Mouse (Mus musculus) frontal cortex, postnatal 10 days (tissue): ENCODE measurements around the gene Il20rb.

Source experiments
- DNase-seq, 2 experiments: peaks; one replicate each; pipeline ENCODE4 v3.0.0; 2022; ENCODE audit warnings: low spot score in 2 of 2, mixed read lengths in 1 of 2

Gene Il20rb

DNA sequence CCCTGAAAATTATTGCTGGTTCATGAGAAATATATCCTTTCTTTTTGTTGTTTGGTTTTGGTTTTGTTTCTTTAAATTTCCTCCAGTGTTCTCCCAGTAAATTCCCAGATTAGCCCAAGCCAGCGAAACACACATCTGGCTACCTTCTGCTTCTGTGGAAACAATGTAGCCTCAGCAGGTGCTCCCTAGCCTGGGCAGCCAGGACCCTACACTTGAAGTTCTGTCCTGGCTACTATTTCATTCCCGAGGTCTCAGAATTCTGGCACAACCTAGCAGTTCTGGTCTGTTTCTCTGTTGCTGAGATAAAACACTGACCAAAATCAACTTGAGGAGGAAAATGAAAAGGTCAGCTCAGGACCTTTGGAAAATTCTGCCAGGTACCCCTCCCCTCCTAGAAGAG is 55.2 kb downstream of the Il20rb start:
- DNase-seq, result no peak

DNA sequence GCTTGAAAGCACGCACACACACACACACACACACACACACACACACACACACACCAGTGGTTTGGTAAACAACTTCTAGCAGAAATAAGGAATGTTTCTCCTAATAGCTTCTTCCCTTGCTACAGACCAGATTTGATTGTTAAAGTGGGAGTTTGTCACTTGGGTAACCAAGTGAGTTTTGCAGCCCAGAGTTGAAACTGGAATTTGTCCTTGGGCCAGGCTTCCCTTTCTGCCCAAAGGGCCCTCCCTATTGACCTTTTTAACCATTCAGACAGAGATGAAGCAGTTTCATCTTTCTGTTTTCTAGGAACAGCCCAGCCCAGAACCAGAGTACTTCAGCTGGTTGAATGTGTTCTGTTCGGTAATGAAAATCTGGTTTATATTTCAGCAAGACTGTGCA is 55.7 kb downstream of the Il20rb start:
- no peak for DNase-seq

DNA sequence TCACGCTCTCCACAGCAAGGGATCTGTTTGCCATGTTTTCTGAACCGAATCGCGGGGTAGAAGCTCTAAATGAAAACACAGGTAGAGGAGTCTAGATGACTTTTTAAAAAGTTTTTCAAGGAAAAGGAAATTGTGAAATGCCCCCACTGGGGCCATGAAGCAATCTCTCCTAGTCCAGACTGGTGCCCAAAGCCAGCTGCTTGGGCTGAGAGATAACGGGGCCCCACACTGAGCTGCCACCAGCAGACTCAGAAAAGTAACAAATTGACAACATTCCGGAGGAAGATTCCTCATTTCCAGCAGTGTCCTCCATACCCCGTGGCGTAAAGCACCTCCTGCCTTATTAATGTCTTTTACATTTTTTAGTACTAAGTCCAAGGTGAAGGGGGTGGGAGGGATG is 66.9 kb downstream of the Il20rb start:
- DNase-seq, result no peak

DNA sequence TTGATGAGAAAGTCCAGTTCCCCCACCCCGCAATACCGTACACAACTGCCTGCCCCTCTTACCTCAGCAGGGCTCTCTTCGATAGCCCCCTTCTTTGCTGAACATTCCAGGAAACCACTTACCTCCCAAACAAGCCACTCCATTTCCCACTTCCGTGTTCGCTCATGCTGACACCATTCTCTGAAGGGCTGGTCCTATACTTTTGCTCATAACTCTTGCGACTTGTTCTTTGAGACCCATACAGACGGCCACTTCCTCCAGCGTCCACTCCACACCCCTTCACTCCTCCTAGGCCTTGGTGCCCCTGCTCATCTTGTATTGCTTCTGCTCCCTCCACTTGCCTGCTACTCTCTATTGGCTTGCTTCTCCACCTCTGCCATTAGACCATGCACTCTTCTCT is 67.5 kb downstream of the Il20rb start:
- DNase-seq, result no peak

DNA sequence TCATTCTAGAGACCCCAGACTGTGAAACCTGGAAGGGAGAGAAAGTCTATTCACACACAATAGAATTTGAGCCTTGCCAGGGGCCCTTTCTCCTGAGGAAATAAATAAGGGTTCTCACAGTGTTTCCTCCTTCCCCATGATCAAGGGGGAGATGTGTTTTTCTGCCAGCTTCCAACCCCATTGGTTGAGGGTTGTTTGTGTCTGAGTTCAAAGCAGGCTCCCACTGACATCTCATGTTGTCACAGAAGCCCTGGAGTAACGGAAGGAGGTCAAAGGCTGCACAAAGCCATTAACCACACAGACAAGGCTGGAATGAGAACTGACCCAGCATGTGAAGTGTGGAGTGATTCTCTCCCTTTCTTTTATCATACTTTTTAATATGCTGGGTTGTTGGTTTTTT is 69.8 kb downstream of the Il20rb start:
- no peak for DNase-seq

DNA sequence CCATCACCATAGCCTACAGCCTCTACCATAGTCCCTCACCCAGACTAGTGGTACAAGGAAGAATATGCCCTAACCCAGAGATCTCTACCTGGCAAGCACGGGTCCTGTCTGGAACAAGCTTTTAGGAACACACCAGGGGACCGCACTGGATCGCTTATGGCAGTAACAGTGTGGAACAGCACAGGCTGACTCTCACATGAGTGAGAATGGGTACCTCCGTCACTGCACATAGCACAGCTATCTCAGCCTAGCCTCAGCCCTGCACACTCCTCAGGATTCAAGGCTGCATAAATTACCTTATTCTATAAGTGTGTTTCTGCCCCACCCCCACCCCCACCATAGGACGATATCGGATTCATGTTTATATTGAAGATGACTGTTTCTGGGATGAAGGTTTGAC is 70.3 kb downstream of the Il20rb start:
- DNase-seq, result no peak

DNA sequence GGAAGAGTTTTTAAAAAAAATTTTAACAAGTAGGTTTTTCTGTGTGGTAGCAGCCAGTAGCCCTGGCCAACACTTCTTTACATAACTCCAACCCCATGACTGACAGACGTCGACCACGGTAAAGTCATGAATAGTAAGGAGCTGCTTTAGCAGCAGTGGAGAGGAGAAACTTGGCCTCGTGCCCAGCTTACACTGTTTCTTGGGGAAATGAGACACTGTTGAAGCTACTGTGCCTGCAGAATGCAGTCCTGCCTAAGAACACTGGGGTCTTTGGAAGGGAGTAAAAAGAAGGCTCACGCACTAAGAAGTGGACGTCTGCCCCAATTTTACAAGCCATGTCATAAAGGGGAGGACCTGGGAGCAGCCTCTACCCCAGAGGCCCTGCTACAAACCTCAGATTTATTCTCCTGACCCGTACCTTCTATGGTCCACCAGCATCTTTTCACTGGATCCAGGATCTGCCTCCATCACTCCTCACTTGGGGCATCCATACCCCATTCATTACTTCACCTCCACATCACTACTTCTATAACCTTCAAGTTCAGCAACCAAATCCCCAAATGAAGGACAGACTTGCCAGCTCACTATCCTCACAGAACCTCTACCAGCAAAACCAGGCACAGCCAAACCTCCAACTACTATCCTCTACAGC is 71.1 kb downstream of the Il20rb start:
- DNase-seq, result peak; percentile 18 to 51
